Mouse (Mus musculus) urinary bladder, postnatal 0 days (tissue): ENCODE results near the gene Oser1. TPM values are rescaled to one million over a fixed set of nuclear protein-coding genes. Genes with fewer than 3 reads are reported as not detected.

Source experiments
- polyA plus RNA-seq: library from polyadenylated mRNA; unstranded; fragments of >200 nt; fragmentation: Nextera tagmentation; extraction: Ambion mirVana; gene quantifications from 2 replicates; pipeline ENCODE4 v1.2.1, GENCODE M21; 2015

Gene Oser1
- polyA plus RNA-seq: 48.4 and 49.5 TPM in 2 replicates

DNA sequence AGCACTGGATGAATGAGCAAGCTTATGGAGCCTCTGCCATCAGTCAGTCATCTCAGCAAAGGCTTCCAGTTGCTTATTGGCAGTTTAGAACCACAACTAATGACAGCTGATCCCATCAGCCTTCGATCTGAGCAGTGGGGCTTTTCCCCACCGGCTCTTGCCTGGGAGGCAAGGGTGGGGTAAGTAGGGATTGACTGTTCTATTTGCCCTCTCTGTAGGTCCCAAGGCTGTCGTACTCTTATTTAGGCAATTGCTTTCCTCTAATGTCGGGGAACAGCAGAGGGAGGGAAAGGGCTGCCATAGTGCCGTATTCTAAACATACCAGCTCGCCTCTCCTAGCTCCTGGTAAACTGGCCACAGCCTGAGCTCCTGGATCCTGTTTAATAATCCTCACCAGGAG lies at the start of gene Oser1:
Gene Oser1, minus strand, starts transcription at position 101 of the 400 bp plus-strand sequence.

DNA sequence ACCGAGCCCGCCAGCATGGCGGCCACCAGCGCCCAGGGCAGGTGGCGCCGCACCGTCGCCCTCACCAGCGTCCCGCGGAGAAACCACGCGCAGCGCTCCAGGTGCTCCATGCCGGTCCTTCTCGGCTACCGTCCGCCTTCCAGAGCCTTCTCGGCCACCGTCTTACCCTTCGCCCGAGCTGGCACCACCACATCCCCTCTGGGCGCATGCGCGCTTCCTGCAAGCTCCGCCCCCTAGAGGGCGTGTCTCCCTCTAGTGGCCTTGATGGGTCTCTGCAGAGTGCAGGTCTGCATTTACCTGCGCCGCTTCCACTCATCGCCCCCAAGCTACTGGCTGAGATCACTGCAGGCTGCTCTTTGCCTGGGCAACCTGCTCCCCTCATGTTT lies 48.0 kb upstream of the Oser1 start, which contains the start of gene Fitm2:
Gene Fitm2, minus strand, starts transcription at position 164 of the 386 bp plus-strand sequence.

DNA sequence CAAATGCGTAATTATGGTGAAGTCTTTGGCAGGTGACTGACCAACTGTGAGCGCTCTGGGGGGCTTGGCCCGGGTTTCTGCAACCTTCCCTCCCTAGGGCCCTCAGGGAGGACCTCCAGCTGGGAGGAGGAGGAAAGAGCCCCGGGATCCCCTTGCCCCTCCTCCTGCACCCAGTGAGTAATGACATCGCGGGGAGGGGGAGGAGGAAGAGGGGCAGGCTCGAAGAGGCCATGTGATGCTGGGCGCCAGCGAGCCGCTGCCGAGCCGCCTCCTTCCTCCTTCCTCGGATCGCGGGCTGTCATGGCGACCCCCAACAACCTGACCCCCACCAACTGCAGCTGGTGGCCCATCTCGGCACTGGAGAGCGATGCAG lies 13.7 kb upstream of the Oser1 start, which contains the start of gene Gdap1l1:
Gene Gdap1l1, plus strand, starts transcription at position 231 of the 373 bp plus-strand sequence.

DNA sequence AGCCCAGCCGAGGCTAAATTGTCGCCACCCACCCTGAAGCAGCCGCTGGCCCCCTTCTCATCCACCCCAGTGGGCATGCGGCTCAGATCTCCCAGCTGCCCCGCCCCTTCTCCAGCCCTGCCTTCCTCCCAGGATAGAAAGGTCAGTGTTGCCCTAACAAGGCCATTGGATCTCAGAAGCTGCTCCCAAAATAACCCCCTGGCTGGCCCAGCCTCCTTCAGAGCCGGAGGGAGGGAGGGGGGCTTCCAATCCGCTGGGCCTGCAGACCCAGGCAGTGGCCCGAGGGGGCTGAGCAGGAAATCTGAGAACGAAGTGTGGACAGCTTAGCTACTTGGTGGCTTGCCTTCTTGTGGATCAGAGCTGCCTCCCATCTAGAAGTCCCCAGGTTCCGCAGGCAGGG lies 26.6 kb downstream of the Oser1 start, which contains the start of gene Jph2:
Gene Jph2, minus strand, starts transcription at position 89 of the 400 bp plus-strand sequence.

Other genes starting within 250 kb of the Oser1 start
- gene Tox2, start 221.6 kb downstream of the Oser1 start, polyA plus RNA-seq: 0.82 and 0.96 TPM in 2 replicates
- 63.2 and 68.0 TPM in 2 replicates for gene Jph2, start 26.7 kb downstream of the Oser1 start, polyA plus RNA-seq
- gene Gdap1l1, start 13.8 kb upstream of the Oser1 start, polyA plus RNA-seq: 0.63 and 0.73 TPM in 2 replicates
- gene Fitm2, start 47.9 kb upstream of the Oser1 start, polyA plus RNA-seq: 6.5 and 7.5 TPM in 2 replicates
- not detected in 2 replicates for gene R3hdml, start 67.6 kb upstream of the Oser1 start, polyA plus RNA-seq
- 0.27 and 0.40 TPM in 2 replicates for gene Hnf4a, start 82.1 kb upstream of the Oser1 start, polyA plus RNA-seq
- gene Ttpal, start 177.6 kb upstream of the Oser1 start, polyA plus RNA-seq: 20.8 and 24.4 TPM in 2 replicates
- 54.9 and 58.0 TPM in 2 replicates for gene Serinc3, start 220.4 kb upstream of the Oser1 start, polyA plus RNA-seq
- 125 and 140 TPM in 2 replicates for gene Pkig, start 233.7 kb upstream of the Oser1 start, polyA plus RNA-seq